Mouse (Mus musculus) effector memory CD4-positive, alpha-beta T cell, adult 5 months (primary cell): ENCODE results near the gene Cpxm2. TPM values are rescaled to one million over a fixed set of nuclear protein-coding genes. Genes with fewer than 3 reads are reported as not detected.

Experiments
- polyA plus RNA-seq: library from polyadenylated mRNA; unstranded; fragments of 100-300 nt; shearing (Covaris generic); gene quantifications from one replicate; pipeline ENCODE4 v1.2.1, GENCODE M21; 2017

Gene Cpxm2
- not detected for polyA plus RNA-seq

GRCm38 (mm10) chr7:132154368-132154961, at the start of gene Cpxm2:
Cpxm2 (minus strand) TSS chr7:132154739.

Other genes with a start within 250 kb of the Cpxm2 start
- not detected for gene Gpr26, start 188.3 kb downstream of the Cpxm2 start, polyA plus RNA-seq
- 3.6 TPM for gene Chst15, start 162.5 kb upstream of the Cpxm2 start, polyA plus RNA-seq